Mouse (Mus musculus): Measurements from ENCODE around the gene Erbb3.
A peak's percentile ranks its signal among the peaks of the same experiment; 100 is the strongest.

DNA sequence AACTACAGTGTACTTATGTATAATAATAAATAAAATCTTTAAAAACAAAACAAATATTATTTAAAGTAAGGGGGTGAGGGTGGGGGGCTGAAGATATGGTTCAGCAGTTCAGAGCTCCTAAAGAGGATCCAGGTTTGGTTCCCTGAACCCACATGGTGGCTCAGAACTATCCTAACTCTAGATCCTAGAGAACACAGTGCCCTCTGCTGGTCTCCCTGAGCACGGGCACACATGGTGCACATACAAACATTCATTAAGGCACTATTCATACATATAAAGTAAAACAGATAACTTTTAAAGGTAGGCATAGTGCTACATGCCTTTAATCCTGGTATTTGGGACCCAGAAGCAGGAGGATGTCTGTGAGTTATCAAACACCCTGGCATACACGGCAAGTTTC lies 14.4 kb downstream of the Erbb3 start:
- TF ChIP-seq CTCF (IDR thresholded peaks at IDR 0.05; ENCODE audit: low read depth, low read length) (peak; percentile 51; the same call in 1 of the 2 replicates), GATA1 (IDR thresholded peaks at IDR 0.05; ENCODE audit: borderline replicate concordance, low read length) (no peak), TAL1 (conservative IDR thresholded peaks at IDR 0.05; ENCODE audit: low read depth, low read length) (no peak), GATA2 (IDR thresholded peaks at IDR 0.05; ENCODE audit: borderline replicate concordance, low read depth, low read length) (no peak)
